Mouse (Mus musculus): Measurements from ENCODE around the gene S100a10.

The S100a10 gene

GRCm38 (mm10) chr3:93547749-93548540, 6.9 kb upstream of the S100a10 start:
- no peak for DNase-seq (ENCODE audit: low spot score in 2 of 2)

GRCm38 (mm10) chr3:93548541-93549266, 6.2 kb upstream of the S100a10 start:
- DNase-seq (ENCODE audit: low spot score in 2 of 2) = no peak

- DNase-seq (ENCODE audit: low spot score in 2 of 2) = no peak
Measured at GRCm38 (mm10) chr3:93549986-93550385, 4.9 kb upstream of the S100a10 start.

- no peak for DNase-seq (ENCODE audit: low spot score in 2 of 2)
Measured at GRCm38 (mm10) chr3:93551950-93552901, 2.7 kb upstream of the S100a10 start.

GRCm38 (mm10) chr3:93553311-93553710, 1.6 kb upstream of the S100a10 start:
- DNase-seq (ENCODE audit: low spot score in 2 of 2) = no peak

- DNase-seq (ENCODE audit: low spot score in 2 of 2) = peak in 1 of 2 experiments; percentile 16
Measured at GRCm38 (mm10) chr3:93553765-93554378, 1.0 kb upstream of the S100a10 start.

- DNase-seq (ENCODE audit: low spot score in 2 of 2) = peak in 1 of 2 experiments; percentile 19
Measured at GRCm38 (mm10) chr3:93554379-93554980, 400 bp upstream of the S100a10 start.

- peak in 1 of 2 experiments; percentile 63 for DNase-seq (ENCODE audit: low spot score in 2 of 2)
Measured at GRCm38 (mm10) chr3:93555878-93556254, 986 bp downstream of the S100a10 start.

- DNase-seq (ENCODE audit: low spot score in 2 of 2) = no peak
Measured at GRCm38 (mm10) chr3:93556599-93556998, 1.7 kb downstream of the S100a10 start.

- no peak for DNase-seq (ENCODE audit: low spot score in 2 of 2)
Measured at GRCm38 (mm10) chr3:93557471-93557870, 2.6 kb downstream of the S100a10 start.

- no peak for DNase-seq (ENCODE audit: low spot score in 2 of 2)
Measured at GRCm38 (mm10) chr3:93559961-93560360, 5.1 kb downstream of the S100a10 start.

GRCm38 (mm10) chr3:93562372-93562771, 7.5 kb downstream of the S100a10 start:
- no peak for DNase-seq (ENCODE audit: low spot score in 2 of 2)

- DNase-seq (ENCODE audit: low spot score in 2 of 2) = no peak
Measured at GRCm38 (mm10) chr3:93563216-93563615, 8.3 kb downstream of the S100a10 start.

GRCm38 (mm10) chr3:93566892-93567291, 12.0 kb downstream of the S100a10 start:
- DNase-seq (ENCODE audit: low spot score in 2 of 2) = no peak

- no peak for DNase-seq (ENCODE audit: low spot score in 2 of 2)
Measured at GRCm38 (mm10) chr3:93567721-93568120, 12.8 kb downstream of the S100a10 start.

- peak in 1 of 2 experiments; percentile 59 for DNase-seq (ENCODE audit: low spot score in 2 of 2)
Measured at GRCm38 (mm10) chr3:93568428-93569040, 13.7 kb downstream of the S100a10 start.

GRCm38 (mm10) chr3:93569046-93569445, 14.2 kb downstream of the S100a10 start:
- no peak for DNase-seq (ENCODE audit: low spot score in 2 of 2)

GRCm38 (mm10) chr3:93572058-93572791, 17.3 kb downstream of the S100a10 start:
- DNase-seq (ENCODE audit: low spot score in 2 of 2) = no peak

- DNase-seq (ENCODE audit: low spot score in 2 of 2) = no peak
Measured at GRCm38 (mm10) chr3:93579317-93580038, 24.6 kb downstream of the S100a10 start.
